Mouse (Mus musculus) right cerebral cortex, postnatal 36 days (tissue): ENCODE results near the gene Ndufs3.
"Not testable (repeated sequence)": the region's sequence is repeated elsewhere in the genome, so short reads cannot be mapped to it uniquely, and the experiment has no call there.

ENCODE experiments used
- DNase-seq, 2 experiments: peaks; one replicate each; pipeline ENCODE4 v3.0.0; 2022; ENCODE audit warnings: low spot score in 2 of 2, mixed read lengths in 1 of 2

The Ndufs3 gene

GRCm38 (mm10) chr2:90906721-90907120 lies 2.1 kb upstream of the Ndufs3 start:
- no peak for DNase-seq

GRCm38 (mm10) chr2:90904856-90905224 lies 213 bp upstream of the Ndufs3 start:
- DNase-seq: no peak

GRCm38 (mm10) chr2:90903398-90903797 lies 1.2 kb downstream of the Ndufs3 start:
- no peak for DNase-seq

GRCm38 (mm10) chr2:90894299-90894677 lies 10.3 kb downstream of the Ndufs3 start:
- not testable (repeated sequence) for DNase-seq

GRCm38 (mm10) chr2:90893673-90894298 lies 10.8 kb downstream of the Ndufs3 start:
- DNase-seq: no peak

GRCm38 (mm10) chr2:90889550-90890548 lies 14.8 kb downstream of the Ndufs3 start:
- DNase-seq: no peak

GRCm38 (mm10) chr2:90887627-90888026 lies 17.0 kb downstream of the Ndufs3 start:
- DNase-seq: no peak

- DNase-seq: no peak
Measured at GRCm38 (mm10) chr2:90886436-90886835, 18.2 kb downstream of the Ndufs3 start.

GRCm38 (mm10) chr2:90885218-90886041 lies 19.2 kb downstream of the Ndufs3 start, which contains the start of gene C1qtnf4:
C1qtnf4 (plus strand) TSS chr2:90885860.
- no peak for DNase-seq

GRCm38 (mm10) chr2:90881824-90882223 lies 22.8 kb downstream of the Ndufs3 start:
- no peak for DNase-seq

GRCm38 (mm10) chr2:90880144-90880785 lies 24.4 kb downstream of the Ndufs3 start:
- no peak for DNase-seq

- DNase-seq: no peak
Measured at GRCm38 (mm10) chr2:90879419-90879818, 25.2 kb downstream of the Ndufs3 start.

- no peak for DNase-seq
Measured at GRCm38 (mm10) chr2:90877584-90878259, 26.9 kb downstream of the Ndufs3 start.

GRCm38 (mm10) chr2:90875239-90875638 lies 29.4 kb downstream of the Ndufs3 start:
- DNase-seq: no peak

GRCm38 (mm10) chr2:90874025-90874424 lies 30.6 kb downstream of the Ndufs3 start:
- no peak for DNase-seq

GRCm38 (mm10) chr2:90871180-90871961 lies 33.3 kb downstream of the Ndufs3 start:
- no peak for DNase-seq

- DNase-seq: peak; percentile 57 to 81
Measured at GRCm38 (mm10) chr2:90870136-90870601, 34.5 kb downstream of the Ndufs3 start.

- DNase-seq: peak; percentile 86
Measured at GRCm38 (mm10) chr2:90866524-90866923, 38.1 kb downstream of the Ndufs3 start.

- no peak for DNase-seq
Measured at GRCm38 (mm10) chr2:90864184-90864583, 40.4 kb downstream of the Ndufs3 start.

GRCm38 (mm10) chr2:90861486-90861885 lies 43.1 kb downstream of the Ndufs3 start:
- no peak for DNase-seq
